Mouse (Mus musculus) monocyte, adult 2 months (primary cell): ENCODE results near the gene Cdk5rap1.
A peak's percentile ranks its signal among the peaks of the same experiment; 100 is the strongest.
"Not testable (repeated sequence)": the region's sequence is repeated elsewhere in the genome, so short reads cannot be mapped to it uniquely, and the experiment has no call there.

Source experiments
- DNase-seq, 2 experiments: peaks; one replicate each; pipeline ENCODE4 v3.0.0; 2022; ENCODE audit warnings: low spot score in 2 of 2, low read depth in 1 of 2

Gene Cdk5rap1

GRCm38 (mm10) chr2:154374807-154375601, 2.2 kb upstream of the Cdk5rap1 start:
- no peak for DNase-seq

- peak in 1 of 2 experiments; percentile 41 for DNase-seq
Measured at GRCm38 (mm10) chr2:154373961-154374632, 1.3 kb upstream of the Cdk5rap1 start.

- DNase-seq = peak; percentile 58 to 79
Measured at GRCm38 (mm10) chr2:154372151-154372829, 520 bp downstream of the Cdk5rap1 start.

GRCm38 (mm10) chr2:154367510-154367909, 5.3 kb downstream of the Cdk5rap1 start:
- no peak for DNase-seq

- DNase-seq = not testable (repeated sequence)
Measured at GRCm38 (mm10) chr2:154354000-154354425, 18.8 kb downstream of the Cdk5rap1 start.

- DNase-seq = no peak
Measured at GRCm38 (mm10) chr2:154348152-154348551, 24.7 kb downstream of the Cdk5rap1 start.

- no peak for DNase-seq
Measured at GRCm38 (mm10) chr2:154339356-154339755, 33.5 kb downstream of the Cdk5rap1 start.

GRCm38 (mm10) chr2:154338161-154338560, 34.6 kb downstream of the Cdk5rap1 start:
- DNase-seq = no peak

GRCm38 (mm10) chr2:154335572-154335971, 37.2 kb downstream of the Cdk5rap1 start:
- no peak for DNase-seq

GRCm38 (mm10) chr2:154326852-154327251, 46.0 kb downstream of the Cdk5rap1 start:
- DNase-seq = no peak

- DNase-seq = peak in 1 of 2 experiments; percentile 7
Measured at GRCm38 (mm10) chr2:154313771-154314170, 59.0 kb downstream of the Cdk5rap1 start.

GRCm38 (mm10) chr2:154306927-154307326, 65.9 kb downstream of the Cdk5rap1 start, which contains the start of gene Bpifb9b:
Bpifb9b (plus strand) TSS chr2:154307227.
- not testable (repeated sequence) for DNase-seq

GRCm38 (mm10) chr2:154304604-154305003, 68.2 kb downstream of the Cdk5rap1 start:
- DNase-seq = not testable (repeated sequence)

GRCm38 (mm10) chr2:154301763-154302162, 71.0 kb downstream of the Cdk5rap1 start:
- no peak for DNase-seq

GRCm38 (mm10) chr2:154300496-154300895, 72.3 kb downstream of the Cdk5rap1 start:
- DNase-seq = peak; percentile 22 to 48

- peak in 1 of 2 experiments; percentile 20 for DNase-seq
Measured at GRCm38 (mm10) chr2:154294746-154295145, 78.1 kb downstream of the Cdk5rap1 start.

- no peak for DNase-seq
Measured at GRCm38 (mm10) chr2:154292833-154293232, 80.0 kb downstream of the Cdk5rap1 start.

GRCm38 (mm10) chr2:154291866-154292265, 80.9 kb downstream of the Cdk5rap1 start:
- DNase-seq = not testable (repeated sequence)
